Mouse (Mus musculus) midbrain, embryonic 10.5 days (tissue): ENCODE measurements around the gene Ddx41. TPM values are rescaled to one million over a fixed set of nuclear protein-coding genes. Genes with fewer than 3 reads are reported as not detected.

ENCODE experiments used
- microRNA-seq: library from miRNA; unstranded; fragments of <30 nt; microRNA quantifications from one replicate; pipeline ENCODE4, GENCODE M21; 2017
- polyA plus RNA-seq: library from polyadenylated mRNA; unstranded; fragments of >200 nt; fragmentation: Nextera tagmentation; extraction: Ambion mirVana; gene quantifications from 2 replicates; pipeline ENCODE4 v1.2.1, GENCODE M21; 2016

Ddx41 gene
- polyA plus RNA-seq, 1 experiment from 2014 or later = 92.0 TPM

Small RNA genes within 50 kb of the gene (microRNA-seq; reads per million reads assigned to microRNA genes)
- gene Mir6945 = 1.8 reads per million

Other genes starting within 250 kb of the Ddx41 start
- gene Prelid1, start 216.2 kb downstream of the Ddx41 start, polyA plus RNA-seq = 494 and 539 TPM in 2 replicates
- gene Rab24, start 214.7 kb downstream of the Ddx41 start, polyA plus RNA-seq = 72.7 and 82.3 TPM in 2 replicates
- 24.2 and 28.1 TPM in 2 replicates for gene Mxd3, start 206.8 kb downstream of the Ddx41 start, polyA plus RNA-seq
- 105 and 107 TPM in 2 replicates for gene Lman2, start 173.9 kb downstream of the Ddx41 start, polyA plus RNA-seq
- gene Rgs14, start 166.9 kb downstream of the Ddx41 start, polyA plus RNA-seq = 0.41 and 0.52 TPM in 2 replicates
- gene Slc34a1, start 138.5 kb downstream of the Ddx41 start, polyA plus RNA-seq = not detected in 2 replicates
- gene Pfn3, start 121.4 kb downstream of the Ddx41 start, polyA plus RNA-seq = not detected in 2 replicates
- 0.14 TPM in 1 of 2 replicates, not detected in the other for gene F12, start 109.9 kb downstream of the Ddx41 start, polyA plus RNA-seq
- gene Grk6, start 91.6 kb downstream of the Ddx41 start, polyA plus RNA-seq = 41.8 and 51.4 TPM in 2 replicates
- 0.69 and 0.87 TPM in 2 replicates for gene Prr7, start 72.4 kb downstream of the Ddx41 start, polyA plus RNA-seq
- 381 and 466 TPM in 2 replicates for gene Dbn1, start 48.5 kb downstream of the Ddx41 start, polyA plus RNA-seq
- 191 and 195 TPM in 2 replicates for gene Pdlim7, start 23.0 kb downstream of the Ddx41 start, polyA plus RNA-seq
- gene Dok3, start 7.4 kb downstream of the Ddx41 start, polyA plus RNA-seq = 3.1 and 3.6 TPM in 2 replicates
- 56.7 and 63.1 TPM in 2 replicates for gene Fam193b, start 34.5 kb upstream of the Ddx41 start, polyA plus RNA-seq
- gene Tmed9, start 37.1 kb upstream of the Ddx41 start, polyA plus RNA-seq = 114 and 126 TPM in 2 replicates
- 30.5 and 37.6 TPM in 2 replicates for gene B4galt7, start 63.2 kb upstream of the Ddx41 start, polyA plus RNA-seq
- 59.1 and 60.8 TPM in 2 replicates for gene Caml, start 86.3 kb upstream of the Ddx41 start, polyA plus RNA-seq
- 37.3 and 41.4 TPM in 2 replicates for gene Ddx46, start 98.4 kb upstream of the Ddx41 start, polyA plus RNA-seq
- gene B230219D22Rik, start 156.5 kb upstream of the Ddx41 start, polyA plus RNA-seq = 48.3 and 52.1 TPM in 2 replicates
- gene Txndc15, start 178.0 kb upstream of the Ddx41 start, polyA plus RNA-seq = 77.6 and 84.3 TPM in 2 replicates
- 33.8 and 34.8 TPM in 2 replicates for gene Pcbd2, start 190.7 kb upstream of the Ddx41 start, polyA plus RNA-seq
- gene Catsper3, start 247.9 kb upstream of the Ddx41 start, polyA plus RNA-seq = not detected in 2 replicates